Mouse (Mus musculus) MEL (cell line): ENCODE measurements around the gene Asb16.
A peak's percentile ranks its signal among the peaks of the same experiment; 100 is the strongest.

Experiments
- CTCF ChIP-seq, 3 experiments: IDR thresholded peaks in 2 of 3; conservative IDR thresholded peaks in 1 of 3; 2 replicates each; pipeline ENCODE4 v1.5.1; 2011 to 2012; ENCODE audit warnings: low read length in 3 of 3, low read depth in 2 of 3, mild to moderate bottlenecking in 2 of 3, improper control_type of control experiment in 1 of 3, inconsistent platforms in 1 of 3, mixed read lengths in 1 of 3, moderate library complexity in 1 of 3; ENCODE audit not compliant: control insufficient read depth in 1 of 3, insufficient read depth in 1 of 3, poor library complexity in 1 of 3, severe bottlenecking in 1 of 3
- E2F4 ChIP-seq: IDR thresholded peaks from 2 replicates; pipeline ENCODE4 v1.6.1; 2011; ENCODE audit warnings: low read depth, low read length, improper control_type of control experiment, borderline replicate concordance
- MEF2A ChIP-seq: IDR thresholded peaks from 2 replicates; pipeline ENCODE4 v1.6.1; 2014; ENCODE audit warnings: low read depth, mild to moderate bottlenecking, inconsistent platforms, low read length, improper control_type of control experiment; ENCODE audit not compliant: poor library complexity, insufficient replicate concordance, severe bottlenecking; ENCODE audit errors: extremely low read depth
- POLR2AphosphoS5 ChIP-seq: IDR thresholded peaks from 2 replicates; pipeline ENCODE4 v1.6.1; 2012; ENCODE audit warnings: low read depth, borderline replicate concordance, mild to moderate bottlenecking, inconsistent platforms, low read length, moderate library complexity, mixed read lengths

- TF ChIP-seq CTCF (IDR thresholded peaks at IDR 0.05 in 2 of 3, conservative IDR thresholded peaks at IDR 0.05 in 1 of 3; ENCODE audit: control insufficient read depth in 1 of 3, insufficient read depth in 1 of 3, low read depth in 2 of 3, low read length in 3 of 3, poor library complexity in 1 of 3, severe bottlenecking in 1 of 3) (no peak; a peak in 1 of 6 replicates), POLR2AphosphoS5 (no peak), E2F4 (peak; percentile 66; the same call in 1 of the 2 replicates), MEF2A (no peak)
Observed at GRCm38 (mm10) chr11:102316572-102317297, 48.2 kb downstream of the Asb16 start.
